Mouse (Mus musculus) CH12.LX (cell line): Measurements from ENCODE around the gene B4galnt3. TPM values are rescaled to one million over a fixed set of nuclear protein-coding genes. Genes with fewer than 3 reads are reported as not detected.

Source experiments
- DNase-seq: peaks from one replicate; pipeline ENCODE4 v3.0.0-alpha.2; 2013; ENCODE audit errors: extremely low read depth
- H3K27ac ChIP-seq: 2 replicates; pipeline ENCODE4 v1.5.1; 2012; ENCODE audit warnings: low read depth, mild to moderate bottlenecking, control low read depth, moderate library complexity; ENCODE audit not compliant: insufficient read depth
- H3K27me3 ChIP-seq: replicated peaks from 2 replicates; pipeline ENCODE3; 2012; ENCODE audit warnings: inconsistent platforms
- H3K36me3 ChIP-seq, 2 experiments: replicated peaks in 1 of 2; 2 replicates each; pipeline versions ENCODE3 to v1.6.1; 2012; ENCODE audit warnings: inconsistent platforms in 1 of 2, low read length in 1 of 2, mild to moderate bottlenecking in 1 of 2, mixed read lengths in 1 of 2, moderate library complexity in 1 of 2; ENCODE audit not compliant: control insufficient read depth in 1 of 2, insufficient read depth in 1 of 2
- H3K4me1 ChIP-seq, 2 experiments: 2 replicates each; pipeline ENCODE4 v1.6.1; 2012; ENCODE audit warnings: inconsistent platforms in 1 of 2, moderate library complexity in 1 of 2; ENCODE audit not compliant: insufficient read depth in 2 of 2, control insufficient read depth in 1 of 2
- H3K4me2 ChIP-seq: 2 replicates; pipeline ENCODE4 v1.6.1; 2012; ENCODE audit warnings: low read depth, mild to moderate bottlenecking, control low read depth; ENCODE audit not compliant: poor library complexity, insufficient read depth, severe bottlenecking
- H3K4me3 ChIP-seq, 3 experiments: fragments of 150-350 bp in 1 of 3; sonication (generic) in 1 of 3; replicated peaks in 1 of 3; 2 replicates each; pipeline versions ENCODE3 to v1.5.1; 2011 to 2012; ENCODE audit warnings: low read depth in 2 of 3, low read length in 2 of 3, mild to moderate bottlenecking in 2 of 3, moderate library complexity in 2 of 3, control low read depth in 1 of 3, improper control_type of control experiment in 1 of 3, inconsistent platforms in 1 of 3, mixed read lengths in 1 of 3; ENCODE audit not compliant: poor library complexity in 1 of 3
- H3K79me2 ChIP-seq: replicated peaks from 2 replicates; pipeline ENCODE4 v1.6.1; 2012; ENCODE audit warnings: mild to moderate bottlenecking, moderate library complexity; ENCODE audit not compliant: control insufficient read depth, poor library complexity, insufficient read depth, severe bottlenecking; ENCODE audit errors: extremely low read depth
- H3K9ac ChIP-seq: 2 replicates; pipeline ENCODE4 v1.6.1; 2012; ENCODE audit warnings: low read depth, mild to moderate bottlenecking, control low read depth, moderate library complexity; ENCODE audit not compliant: insufficient read depth
- H3K9me3 ChIP-seq: replicated peaks from 2 replicates; pipeline ENCODE3; 2012; ENCODE audit warnings: low read length, inconsistent platforms, mixed read lengths
- CHD2 ChIP-seq: IDR thresholded peaks from 2 replicates; pipeline ENCODE4 v1.6.1; 2011; ENCODE audit warnings: low read length, improper control_type of control experiment
- E2F4 ChIP-seq: IDR thresholded peaks from 2 replicates; pipeline ENCODE4 v1.6.1; 2011; ENCODE audit warnings: low read depth, low read length, improper control_type of control experiment; ENCODE audit not compliant: insufficient replicate concordance
- ELF1 ChIP-seq: IDR thresholded peaks from 2 replicates; pipeline ENCODE4 v1.6.1; 2014; ENCODE audit warnings: low read depth, mild to moderate bottlenecking, inconsistent platforms, low read length, improper control_type of control experiment
- ETS1 ChIP-seq: conservative IDR thresholded peaks from 2 replicates; pipeline ENCODE4 v1.6.1; 2012; ENCODE audit warnings: low read depth, mild to moderate bottlenecking, inconsistent platforms, low read length, improper control_type of control experiment, moderate library complexity
- JUN ChIP-seq: IDR thresholded peaks from 2 replicates; pipeline ENCODE4 v1.6.1; 2011; ENCODE audit warnings: low read depth, mild to moderate bottlenecking, low read length, improper control_type of control experiment, moderate library complexity; ENCODE audit not compliant: insufficient read depth
- KAT2A ChIP-seq: IDR thresholded peaks from 2 replicates; pipeline ENCODE4 v1.6.1; 2012; ENCODE audit warnings: low read length, improper control_type of control experiment, inconsistent platforms; ENCODE audit not compliant: insufficient replicate concordance
- MAFK ChIP-seq: IDR thresholded peaks from 2 replicates; pipeline ENCODE4 v1.6.1; 2011; ENCODE audit warnings: low read length, improper control_type of control experiment; ENCODE audit not compliant: insufficient replicate concordance
- MAX ChIP-seq: IDR thresholded peaks from 2 replicates; pipeline ENCODE4 v1.6.1; 2011; ENCODE audit warnings: low read length, improper control_type of control experiment
- MYC ChIP-seq: IDR thresholded peaks from 2 replicates; pipeline ENCODE4 v1.6.1; 2011; ENCODE audit warnings: low read depth, mild to moderate bottlenecking, improper control_type of control experiment, low read length
- NRF1 ChIP-seq: IDR thresholded peaks from 2 replicates; pipeline ENCODE4 v1.6.1; 2014; ENCODE audit warnings: low read depth, mild to moderate bottlenecking, inconsistent platforms, low read length, improper control_type of control experiment, moderate library complexity
- PAX5 ChIP-seq: IDR thresholded peaks from 2 replicates; pipeline ENCODE4 v1.6.1; 2012; ENCODE audit warnings: low read length, inconsistent platforms, mixed read lengths
- POLR2AphosphoS2 ChIP-seq: IDR thresholded peaks from 2 replicates; pipeline ENCODE4 v1.6.1; 2011; ENCODE audit warnings: low read depth, low read length, improper control_type of control experiment
- RCOR1 ChIP-seq: conservative IDR thresholded peaks from 2 replicates; pipeline ENCODE4 v1.6.1; 2012; ENCODE audit warnings: low read depth, mild to moderate bottlenecking, inconsistent platforms, low read length, improper control_type of control experiment
- TBP ChIP-seq: conservative IDR thresholded peaks from 2 replicates; pipeline ENCODE4 v1.6.1; 2011; ENCODE audit warnings: low read depth, low read length, improper control_type of control experiment
- TCF12 ChIP-seq: IDR thresholded peaks from 2 replicates; pipeline ENCODE4 v1.6.1; 2014; ENCODE audit warnings: low read depth, mild to moderate bottlenecking, inconsistent platforms, low read length, improper control_type of control experiment
- USF2 ChIP-seq: conservative IDR thresholded peaks from 2 replicates; pipeline ENCODE4 v1.6.1; 2011; ENCODE audit warnings: low read depth, low read length, improper control_type of control experiment
- ZC3H11A ChIP-seq: IDR thresholded peaks from 2 replicates; pipeline ENCODE4 v1.6.1; 2012; ENCODE audit warnings: low read depth, mild to moderate bottlenecking, inconsistent platforms, low read length, improper control_type of control experiment
- ZMIZ1 ChIP-seq: IDR thresholded peaks from 2 replicates; pipeline ENCODE4 v1.6.1; 2012; ENCODE audit warnings: low read depth, mild to moderate bottlenecking, inconsistent platforms, low read length, improper control_type of control experiment
- dilution Hi-C: fragments of 300-500 bp; cut with MboI; formaldehyde crosslinking; loops from 2 replicates; pipeline ENCODE4 v1.14.3; 2020; ENCODE audit warnings: low sequenced_read_pairs; ENCODE audit not compliant: extremely low pct_unique_long_range_greater_than_20kb, extremely low pct_ligation_motif_present
- in situ Hi-C: fragments of 300-500 bp; cut with MboI; formaldehyde crosslinking; loops from 3 replicates; pipeline ENCODE4 v1.14.3; 2019; ENCODE audit warnings: low sequenced_read_pairs, low pct_ligation_motif_present, low pct_unique_long_range_greater_than_20kb, mixed read lengths
- polyA plus RNA-seq: library from polyadenylated mRNA; unstranded; fragments of >175 nt; gene quantifications from 2 replicates; pipeline ENCODE4 v1.2.1, GENCODE M21; 2012; ENCODE audit warnings: low read depth; ENCODE audit not compliant: insufficient read length
- total RNA-seq, 2 experiments: library from RNA; depleted of rRNA; stranded (reverse); fragments of 300-350 nt in 1 of 2; fragments of >200 nt in 1 of 2; gene quantifications; 2 replicates each; pipeline ENCODE4 v1.2.3; 2012 to 2014

Gene B4galnt3
- total and polyA plus RNA-seq, 3 experiments: 0.21 to 0.47 (median 0.44) TPM

GRCm38 (mm10) chr6:120167574-120167973, 126.8 kb downstream of the B4galnt3 start:
- no peak overlapping the region for H3K4me3 ChIP-seq
- dilution Hi-C loops: no loop called here
- no peak overlapping the region for H3K9ac ChIP-seq
- no peaks in the 10 kb centered on the region for H3K9me3 ChIP-seq
- no peaks in the 10 kb centered on the region for H3K27me3 ChIP-seq
- no peak overlapping the region for H3K27ac ChIP-seq
- DNase-seq: no peak
- in situ Hi-C loops: no loop called here
- no peaks in the 10 kb centered on the region for H3K79me2 ChIP-seq
- H3K4me1 ChIP-seq: no peaks in the 10 kb centered on the region
- no peak overlapping the region for H3K4me2 ChIP-seq
- H3K36me3 ChIP-seq: no peaks in the 10 kb centered on the region
- TF ChIP-seq USF2 (no peak), CHD2 (no peak), KAT2A (no peak), RCOR1 (no peak)

- no peak overlapping the region for H3K27ac ChIP-seq
- H3K36me3 ChIP-seq: no peaks in the 10 kb centered on the region
- H3K9ac ChIP-seq: no peak overlapping the region
- dilution Hi-C loops (no loop called here), in situ Hi-C loops (no loop called here)
- H3K4me1 ChIP-seq: peaks cover 3 to 11% of the 10 kb centered on the region in 2 experiments; a peak in 3 of 4 replicates
- TF ChIP-seq ZC3H11A (no peak), MAX (no peak), ZMIZ1 (no peak), MYC (no peak), JUN (no peak), TCF12 (no peak), PAX5 (no peak), POLR2AphosphoS2 (no peak), E2F4 (no peak), CHD2 (no peak), TBP (no peak), NRF1 (no peak), ETS1 (no peak), MAFK (no peak), ELF1 (no peak)
- no peaks in the 10 kb centered on the region for H3K9me3 ChIP-seq
- no peak overlapping the region for H3K4me3 ChIP-seq
- H3K27me3 ChIP-seq: no peaks in the 10 kb centered on the region
- H3K79me2 ChIP-seq: no peaks in the 10 kb centered on the region
- H3K4me2 ChIP-seq: no peak overlapping the region
- no peak for DNase-seq
Observed at GRCm38 (mm10) chr6:120164765-120165164, 129.6 kb downstream of the B4galnt3 start.
